Mouse (Mus musculus) brain, embryonic 14.5 days (tissue): Measurements from ENCODE around the gene Atxn2. TPM values are rescaled to one million over a fixed set of nuclear protein-coding genes. Genes with fewer than 3 reads are reported as not detected.
A peak's percentile ranks its signal among the peaks of the same experiment; 100 is the strongest.

Experiments
- DNase-seq: peaks from one replicate; pipeline ENCODE4 v3.0.0-alpha.2; 2011; ENCODE audit warnings: low read depth
- CTCF ChIP-seq: fragments of 200-500 bp; IDR thresholded peaks from 2 replicates; pipeline ENCODE4 v1.5.1; 2012; ENCODE audit warnings: inconsistent platforms, mild to moderate bottlenecking, moderate library complexity, borderline replicate concordance; ENCODE audit not compliant: insufficient read depth, insufficient read length; ENCODE audit errors: extremely low read depth
- POLR2A ChIP-seq: fragments of 200-500 bp; IDR thresholded peaks from 2 replicates; pipeline ENCODE4 v1.6.1; 2012; ENCODE audit warnings: mild to moderate bottlenecking, inconsistent platforms, borderline replicate concordance; ENCODE audit not compliant: poor library complexity, insufficient read depth, insufficient read length, severe bottlenecking; ENCODE audit errors: extremely low read depth
- polyA plus RNA-seq: library from polyadenylated mRNA; depleted of rRNA; stranded (reverse); fragments of >200 nt; gene quantifications from 2 replicates; pipeline ENCODE4 v1.2.3, GENCODE M21; 2012

Gene Atxn2
- polyA plus RNA-seq, 1 experiment = 226 TPM

DNA sequence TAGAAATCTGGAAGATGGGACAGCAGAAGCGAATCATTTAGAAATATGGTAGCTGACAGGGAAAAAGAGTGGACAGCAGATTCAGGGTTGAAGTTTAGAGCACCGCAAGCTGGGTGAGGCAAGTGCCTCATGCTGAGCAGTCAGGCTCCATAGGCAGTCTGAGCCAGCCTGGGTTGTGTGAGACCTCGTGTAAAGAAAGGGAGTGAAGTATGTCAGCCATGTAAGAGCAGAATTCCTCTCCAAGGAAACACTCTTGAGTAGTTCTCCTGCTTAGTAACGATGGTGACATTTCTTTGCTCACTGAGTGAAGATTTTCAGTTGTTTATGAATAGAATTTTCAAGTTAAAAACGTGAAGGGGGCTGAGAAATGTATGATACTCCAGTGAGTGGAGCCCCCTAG is 69.0 kb downstream of the Atxn2 start:
- DNase-seq = no peak
- TF ChIP-seq CTCF (no peak), POLR2A (no peak)

DNA sequence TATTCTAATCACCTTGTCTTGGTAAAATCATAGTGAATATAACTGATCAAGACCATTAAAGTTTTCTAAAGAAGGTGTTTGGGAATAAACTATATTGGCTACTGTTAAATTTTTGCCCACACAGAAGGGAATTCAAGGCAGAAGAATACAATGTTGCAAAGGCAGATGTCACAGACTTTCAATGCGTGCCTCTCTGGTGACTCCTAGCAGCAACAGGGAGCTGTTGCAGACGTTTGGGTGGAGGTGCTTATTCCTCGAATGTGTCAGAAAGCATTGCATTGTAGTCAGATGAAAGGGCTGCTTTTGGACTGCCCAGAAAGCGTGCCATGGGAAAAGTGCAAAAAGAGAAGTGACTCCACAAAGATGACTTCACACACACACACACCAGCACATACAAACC is 71.3 kb downstream of the Atxn2 start:
- TF ChIP-seq POLR2A = no peak
- TF ChIP-seq CTCF = peak; percentile 22; the same call in 1 of the 2 replicates
- peak; percentile 22 for DNase-seq

DNA sequence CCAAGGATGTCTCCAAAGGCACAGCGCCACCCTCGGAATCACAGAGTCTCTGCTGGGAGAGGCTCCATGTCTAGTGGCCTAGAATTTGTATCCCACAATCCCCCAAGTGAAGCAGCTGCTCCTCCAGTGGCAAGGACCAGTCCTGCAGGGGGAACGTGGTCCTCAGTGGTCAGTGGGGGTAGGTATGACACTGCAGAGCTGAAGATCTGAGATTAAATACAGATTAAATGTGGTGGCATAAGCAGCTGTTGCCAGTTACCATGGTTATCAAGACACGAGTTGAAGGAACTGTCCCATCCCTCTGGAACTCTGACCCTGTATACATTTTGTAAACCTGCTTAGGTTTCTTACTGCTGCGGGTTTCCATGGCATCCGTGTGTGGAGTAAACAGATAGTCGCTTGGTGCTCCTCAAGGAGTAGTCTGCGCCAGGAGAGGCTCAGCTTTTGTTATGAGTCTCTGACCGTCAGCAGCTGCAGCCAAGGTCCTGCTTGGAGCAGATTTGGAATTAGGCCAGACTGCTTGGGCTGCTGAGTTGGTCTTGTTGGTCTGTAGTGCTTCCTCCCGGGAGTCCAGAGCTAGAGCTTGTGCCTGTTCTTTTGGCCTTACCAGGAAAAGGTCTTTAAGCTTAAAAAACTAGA is 72.8 kb downstream of the Atxn2 start:
- DNase-seq = peak; percentile 70
- TF ChIP-seq POLR2A (no peak), CTCF (peak; percentile 24; the same call in 1 of the 2 replicates)

DNA sequence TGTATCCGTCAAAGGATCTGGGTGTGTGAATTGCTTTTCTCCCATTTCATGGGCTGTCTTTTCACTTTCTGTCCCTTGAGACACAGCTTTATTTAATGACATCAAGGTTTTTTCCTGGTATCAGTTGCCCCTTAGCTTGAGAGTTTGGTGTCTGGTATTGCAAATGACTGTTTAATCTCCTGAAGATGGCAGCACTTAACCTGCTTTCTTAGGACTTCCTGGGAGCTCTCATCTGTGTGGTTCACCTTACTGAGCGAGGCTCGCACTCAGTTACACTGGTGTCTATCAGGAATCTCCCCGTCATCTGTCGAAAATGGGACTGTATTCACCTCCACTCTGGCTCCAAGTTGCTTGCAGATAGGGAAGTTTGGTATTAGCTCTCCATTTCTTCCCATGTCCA is 79.9 kb downstream of the Atxn2 start:
- TF ChIP-seq CTCF (no peak), POLR2A (no peak)
- DNase-seq = no peak

DNA sequence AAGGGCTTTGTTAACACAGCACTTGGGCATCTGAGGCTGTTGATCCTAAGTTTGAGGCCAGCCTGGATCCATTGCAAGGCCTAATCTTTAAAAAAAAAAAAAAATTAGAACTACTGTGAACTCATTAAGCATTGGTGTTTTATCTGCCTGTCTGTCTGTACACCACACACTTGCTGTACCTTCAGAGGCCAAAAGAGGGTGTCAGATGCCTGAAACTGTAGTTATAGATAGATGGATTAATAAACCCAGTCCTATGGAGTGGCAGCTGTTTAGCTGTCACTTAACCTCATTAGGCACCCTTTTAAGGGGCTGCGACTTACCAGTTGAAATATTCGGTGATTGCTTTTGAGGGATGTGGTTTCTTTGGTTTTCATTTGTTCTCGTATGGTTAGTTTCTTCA is 84.7 kb downstream of the Atxn2 start:
- peak; percentile 14; the same call in 1 of the 2 replicates for TF ChIP-seq CTCF
- no peak for TF ChIP-seq POLR2A
- peak; percentile 23 for DNase-seq

DNA sequence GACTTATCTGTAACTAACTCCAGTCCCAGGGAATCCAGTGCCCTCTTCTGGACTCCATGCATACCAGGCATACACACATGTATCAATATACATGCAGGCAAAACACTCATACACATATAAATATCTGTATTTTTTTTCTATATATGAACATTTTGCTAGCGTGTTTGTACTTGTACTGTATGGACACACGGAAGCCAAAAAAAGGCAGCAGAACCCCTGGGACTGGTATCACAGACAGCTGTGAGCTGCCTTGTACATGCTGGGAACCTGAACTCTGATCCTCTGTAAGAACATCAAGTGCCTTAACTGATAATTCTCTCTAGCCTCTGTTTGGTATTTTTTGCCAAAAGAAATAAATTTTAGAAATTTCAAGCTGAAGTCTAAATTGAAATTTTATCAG is 87.3 kb downstream of the Atxn2 start:
- DNase-seq = no peak
- TF ChIP-seq CTCF (no peak), POLR2A (no peak)

DNA sequence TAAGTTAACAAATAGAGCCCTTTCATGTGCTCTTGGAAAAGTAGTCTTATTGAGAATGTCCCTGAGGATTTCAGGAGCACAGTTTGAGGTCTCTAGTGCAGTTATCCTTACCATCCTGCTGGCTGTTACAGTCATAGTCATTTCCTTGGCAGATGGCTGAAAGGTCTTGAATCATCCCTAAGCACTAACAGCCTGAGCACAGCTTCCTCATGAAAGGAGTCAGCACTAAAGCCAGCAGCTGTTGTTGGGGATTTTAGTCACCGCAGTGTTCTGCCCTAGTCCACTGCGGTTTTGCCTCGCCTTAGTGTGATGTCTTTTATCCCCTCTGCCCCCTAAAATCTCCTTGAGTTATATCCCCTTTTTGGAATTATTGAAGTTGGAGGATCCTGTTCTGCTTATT is 96.0 kb downstream of the Atxn2 start:
- TF ChIP-seq POLR2A = no peak
- TF ChIP-seq CTCF = no peak
- DNase-seq = peak; percentile 33

DNA sequence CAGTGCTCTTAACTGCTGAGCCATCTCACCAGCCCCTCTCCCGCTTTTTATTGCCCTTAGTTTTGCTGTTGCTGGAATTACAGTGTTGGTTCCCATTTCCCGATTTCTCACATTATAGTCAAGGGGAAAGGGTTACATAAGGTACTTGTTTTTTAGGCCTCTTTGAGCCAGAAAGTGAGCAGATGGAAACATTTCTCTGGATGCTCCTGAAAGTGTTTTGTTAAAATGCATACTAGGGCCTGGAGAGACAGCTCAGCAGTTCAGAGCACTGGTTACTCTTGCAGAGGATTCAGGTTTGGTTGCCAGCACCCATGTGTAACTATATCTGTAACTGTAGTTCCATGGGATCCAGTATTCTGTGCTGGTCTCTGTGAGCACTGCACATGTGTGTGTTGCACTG is 97.1 kb downstream of the Atxn2 start:
- no peak for DNase-seq
- TF ChIP-seq CTCF = no peak
- TF ChIP-seq POLR2A = no peak

DNA sequence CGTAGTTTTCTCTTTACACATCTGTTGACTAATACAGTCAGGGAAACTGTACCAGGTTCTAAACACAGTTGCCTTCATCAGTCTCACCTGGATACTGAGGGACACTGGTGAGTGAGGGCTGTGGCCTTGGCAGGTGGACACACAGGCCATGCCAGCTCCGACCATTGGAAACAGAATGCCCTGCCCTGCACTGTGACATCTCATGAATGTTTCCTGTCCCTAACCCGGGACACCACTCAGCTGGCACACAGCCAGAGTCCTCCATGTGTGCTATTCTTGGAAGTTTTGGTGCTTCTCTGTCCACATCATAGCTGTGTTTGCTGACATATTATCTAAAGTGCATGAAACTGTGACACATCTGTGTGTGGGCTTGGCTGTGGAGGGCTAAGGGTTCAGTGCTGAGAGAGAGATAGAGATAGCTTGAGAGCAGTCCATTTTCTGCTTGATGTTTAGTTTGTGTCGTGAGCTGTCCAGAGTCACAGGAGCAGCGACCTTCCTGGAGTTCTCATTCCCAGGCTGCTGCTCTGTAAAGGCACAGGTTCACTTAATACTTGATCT is 98.6 kb downstream of the Atxn2 start:
- TF ChIP-seq CTCF (no peak), POLR2A (no peak)
- no peak for DNase-seq

DNA sequence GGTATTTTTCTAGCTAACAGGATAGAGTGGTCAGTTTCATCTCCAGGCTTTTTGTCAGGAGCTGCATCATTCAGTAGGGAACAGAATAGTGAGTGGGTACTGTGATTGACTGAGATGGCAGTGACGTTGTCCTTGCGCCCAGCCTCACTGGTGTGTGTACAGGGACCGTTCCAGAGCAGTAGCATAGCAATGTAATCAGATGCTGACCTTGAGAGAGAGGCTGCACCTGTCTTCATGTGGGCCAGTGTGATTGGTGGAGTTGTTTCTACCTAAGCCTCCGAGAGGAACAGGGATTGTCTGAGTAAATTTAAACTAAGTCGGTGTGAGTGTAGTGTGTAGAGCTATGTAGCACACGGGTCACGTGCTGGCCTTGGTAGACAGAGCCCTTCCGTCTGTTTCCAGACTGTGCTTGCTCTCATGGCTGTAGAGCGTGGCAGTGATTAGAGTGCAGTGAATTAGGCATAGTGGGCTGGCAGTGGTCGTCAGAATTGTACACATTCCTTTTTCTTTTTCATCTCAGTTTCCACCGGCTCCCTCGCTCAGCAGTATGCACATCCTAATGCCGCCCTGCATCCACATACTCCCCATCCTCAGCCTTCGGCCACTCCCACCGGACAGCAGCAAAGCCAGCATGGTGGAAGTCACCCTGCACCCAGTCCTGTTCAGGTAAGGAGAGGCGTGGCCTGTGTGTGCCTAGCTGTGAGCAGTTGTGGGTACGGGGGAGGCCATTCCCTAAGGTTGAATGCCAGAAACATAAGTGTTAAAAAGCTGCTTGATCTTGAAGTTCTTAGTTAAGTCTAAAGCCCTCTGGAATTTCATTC is 99.4 kb downstream of the Atxn2 start:
- TF ChIP-seq POLR2A = no peak
- no peak for TF ChIP-seq CTCF
- DNase-seq = no peak

DNA sequence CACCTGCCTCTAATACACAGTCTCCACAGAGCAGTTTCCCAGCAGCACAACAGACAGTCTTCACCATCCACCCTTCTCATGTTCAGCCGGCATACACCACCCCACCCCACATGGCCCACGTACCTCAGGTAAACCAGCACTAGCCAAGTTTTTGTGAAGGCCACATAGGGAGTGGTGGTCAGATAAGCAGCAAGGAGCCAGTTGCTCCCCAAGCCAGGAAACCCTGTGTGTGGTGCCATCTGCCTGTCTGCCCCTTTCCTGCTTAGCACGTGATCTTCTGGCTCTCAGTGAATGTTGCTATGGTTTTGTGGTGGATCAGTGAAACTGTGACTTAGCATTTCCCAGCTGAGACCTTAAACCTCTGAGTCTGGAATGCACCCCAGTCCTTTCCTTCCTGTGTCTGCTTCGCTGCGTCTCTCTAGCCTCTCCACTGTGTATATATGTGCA is 100.4 kb downstream of the Atxn2 start:
- no peak for DNase-seq
- TF ChIP-seq CTCF (no peak), POLR2A (no peak)

DNA sequence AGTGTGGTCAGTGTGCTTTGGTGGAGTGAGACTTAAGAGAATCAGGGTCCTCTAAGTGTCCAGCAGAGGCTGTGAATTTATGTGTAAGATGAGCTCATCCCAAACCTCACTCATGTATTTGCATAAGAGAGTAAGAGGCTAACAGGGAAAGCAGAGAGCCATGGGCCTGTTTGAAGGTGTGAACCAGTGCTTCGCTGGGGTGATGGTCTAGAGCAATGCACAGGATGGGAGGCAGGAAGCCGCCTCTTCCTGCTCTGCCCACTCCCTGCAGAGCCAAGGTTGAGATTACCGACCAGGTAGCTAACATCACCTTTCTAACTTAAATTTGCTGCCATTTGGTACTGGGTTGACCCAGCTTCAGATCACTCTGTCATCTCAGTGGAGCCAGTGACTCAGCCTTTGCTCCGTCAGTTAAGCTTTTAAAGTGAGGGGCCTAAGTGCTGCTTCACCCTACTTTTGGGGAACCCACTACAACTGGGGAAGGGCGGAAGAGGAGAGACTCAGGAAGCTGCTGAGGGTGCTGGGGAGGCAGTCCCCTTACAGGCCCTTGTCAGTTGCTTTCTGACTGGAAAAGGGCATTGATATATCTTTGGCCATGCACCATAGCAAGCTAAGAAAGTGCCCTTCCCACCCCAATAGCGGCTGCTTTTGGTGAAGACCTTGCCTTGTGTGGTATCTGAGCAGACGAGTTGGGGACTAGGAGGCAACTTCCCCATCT is 101.5 kb downstream of the Atxn2 start:
- DNase-seq = no peak
- TF ChIP-seq CTCF = no peak
- no peak for TF ChIP-seq POLR2A
